Mouse (Mus musculus): ENCODE measurements at regions not wholly inside any gene's neighbourhood (a gene's known extent, or its start where the extent isn't known, plus 50 kb on each side); places are given as distances from the start of the nearest gene placed in this dataset.

GRCm38 (mm10) chr1:61562091-61562490, 76.5 kb upstream of the Pard3b start:
- no peak for DNase-seq (ENCODE audit: low spot score in 2 of 2)

DNA sequence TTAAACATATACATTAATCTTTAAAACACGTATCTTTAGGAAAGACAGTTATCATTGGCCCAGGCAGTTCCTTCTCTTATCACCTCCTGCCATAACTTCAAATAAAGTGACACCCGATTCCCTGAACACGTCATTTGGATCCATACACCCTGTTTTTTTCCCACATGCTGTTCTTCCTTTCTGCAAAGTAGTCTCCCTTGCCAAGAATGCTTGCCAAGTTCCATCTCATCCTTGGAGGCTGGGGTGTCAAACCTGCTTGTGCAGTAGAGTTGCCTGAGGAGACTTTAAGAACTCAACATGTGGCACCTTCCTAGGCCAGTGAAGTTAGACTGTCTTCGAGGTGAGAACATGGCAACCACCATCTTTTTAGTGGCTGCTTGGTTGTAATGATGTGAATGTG, 73.2 kb upstream of the Pard3b start:
- no peak for DNase-seq (ENCODE audit: low spot score in 2 of 2)

- no peak for DNase-seq (ENCODE audit: low spot score in 2 of 2)
Observed at GRCm38 (mm10) chr1:61574276-61574675, 64.3 kb upstream of the Pard3b start.

GRCm38 (mm10) chr1:61576758-61577157, 61.9 kb upstream of the Pard3b start:
- DNase-seq (ENCODE audit: low spot score in 2 of 2) = no peak

DNA sequence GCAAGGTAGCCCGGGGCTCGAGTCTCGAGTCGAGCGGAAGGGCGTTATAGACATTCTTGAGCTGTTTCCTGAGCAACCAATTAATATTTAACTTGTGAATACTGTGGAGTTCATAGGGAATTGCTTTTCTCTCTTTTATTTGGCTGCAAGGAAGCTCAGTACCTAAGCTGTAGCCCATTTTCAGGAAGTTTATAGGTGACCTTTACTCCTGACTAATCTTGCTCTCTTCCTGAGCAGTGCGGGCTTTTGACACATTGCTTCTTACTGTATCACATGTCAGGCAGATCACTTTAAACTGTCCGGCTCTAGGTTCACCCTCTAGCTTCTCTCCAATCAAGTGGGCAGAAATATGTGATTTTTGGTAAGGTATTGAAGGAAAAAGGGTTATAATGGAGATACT, 51.4 kb upstream of the Pard3b start:
- DNase-seq (ENCODE audit: low spot score in 2 of 2) = no peak

Measured in urinary bladder, postnatal 4 days (tissue).